8 mouse cellular contexts compared by ENCODE assay signal in the genomic region with DNA sequence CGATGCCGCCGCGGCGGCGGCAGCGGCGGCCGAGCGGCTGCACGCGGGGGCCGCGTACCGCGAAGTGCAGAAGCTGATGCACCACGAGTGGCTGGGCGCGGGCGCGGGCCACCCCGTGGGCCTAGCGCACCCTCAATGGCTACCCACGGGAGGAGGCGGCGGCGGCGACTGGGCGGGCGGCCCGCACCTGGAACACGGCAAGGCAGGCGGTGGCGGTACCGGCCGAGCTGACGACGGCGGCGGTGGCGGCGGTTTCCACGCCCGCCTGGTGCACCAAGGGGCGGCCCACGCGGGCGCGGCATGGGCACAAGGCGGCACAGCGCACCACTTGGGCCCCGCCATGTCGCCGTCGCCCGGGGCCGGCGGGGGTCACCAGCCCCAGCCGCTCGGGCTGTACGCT. TPM values are rescaled to one million over a fixed set of nuclear protein-coding genes. Genes with fewer than 3 reads are reported as not detected.
DNase-seq lines count a peak whose midpoint lies in the region; ATAC-seq and TF ChIP-seq lines count a peak whose summit lies in the region.

No protein-coding gene starts in this region.

- peak overlapping the region; percentile 63 for H3K27ac ChIP-seq in forebrain, embryonic 16.5 days (ENCODE audit: low read length)
- no peak overlapping the region for H3K27ac ChIP-seq in liver, embryonic 15.5 days (replicated peaks)

- peak; percentile 2 for ATAC-seq in Patski
- no peak for ATAC-seq in forebrain, embryonic 16.5 days
- no peak for ATAC-seq in liver, embryonic 15.5 days (ENCODE audit: insufficient read depth)

- H3K4me2 ChIP-seq in forebrain, embryonic 16.5 days (ENCODE audit: low read length): peak overlapping the region; percentile 92
- peak overlapping the region; percentile 76 for H3K4me2 ChIP-seq in liver, embryonic 15.5 days

- POLR2A ChIA-PET in Patski (lab: Charles Lee): no interaction called here

- DNase-seq in kidney, adult 18-20 months: peak; percentile 9
- no peak for DNase-seq in kidney, postnatal 14 days
- no peak for DNase-seq in Patski (ENCODE audit: low read depth, low spot score)
- no peak for DNase-seq in embryo, embryonic 10.5 days (ENCODE audit: low spot score)
- no peak for DNase-seq in layer of hippocampus, postnatal 25 days (ENCODE audit: extremely low spot score in 1 of 2, low spot score in 1 of 2)
- no peak for DNase-seq in spleen, postnatal 36 days (ENCODE audit: low spot score in 2 of 2)

- peaks cover 37% of the 10 kb centered on the region for H3K4me1 ChIP-seq in forebrain, embryonic 16.5 days (replicated peaks; ENCODE audit: control insufficient read depth, insufficient read depth, low read length)
- H3K4me1 ChIP-seq in liver, embryonic 15.5 days (replicated peaks): peaks cover 26% of the 10 kb centered on the region

- under 1% methylated on average over 49 of the region's 61 CpGs for WGBS in forebrain, embryonic 16.5 days
- WGBS in liver, embryonic 15.5 days (ENCODE audit: insufficient replicate concordance): 3% methylated on average over 57 of the region's 61 CpGs

- H3K4me3 ChIP-seq in forebrain, embryonic 16.5 days (replicated peaks; ENCODE audit: low read length): peak overlapping the region; percentile 71
- peak overlapping the region; percentile 57 for H3K4me3 ChIP-seq in liver, embryonic 15.5 days (replicated peaks)

- TF ChIP-seq CTCF in Patski (IDR thresholded peaks at IDR 0.05): no peak

- H3K9me3 ChIP-seq in forebrain, embryonic 16.5 days (ENCODE audit: control insufficient read depth, low read length): no peaks in the 10 kb centered on the region
- no peaks in the 10 kb centered on the region for H3K9me3 ChIP-seq in liver, embryonic 15.5 days (replicated peaks)

- in situ Hi-C loops in Patski (cut with MboI; ENCODE audit: low pct_unique_long_range_greater_than_20kb): loop anchor here (5.0 kb wide), 1 partner anchor 515 kb away; no protein-coding TSS in a partner anchor

- peak overlapping the region; percentile 75 for H3K9ac ChIP-seq in forebrain, embryonic 16.5 days (replicated peaks; ENCODE audit: low read depth, low read length)
- H3K9ac ChIP-seq in liver, embryonic 15.5 days: no peak overlapping the region

- peaks cover 24% of the 10 kb centered on the region for H3K27me3 ChIP-seq in Patski
- H3K27me3 ChIP-seq in forebrain, embryonic 16.5 days (replicated peaks; ENCODE audit: control insufficient read depth, insufficient read depth, low read length): peaks cover 38% of the 10 kb centered on the region
- H3K27me3 ChIP-seq in liver, embryonic 15.5 days: peaks cover 100% of the 10 kb centered on the region

- H3K36me3 ChIP-seq in forebrain, embryonic 16.5 days (ENCODE audit: control insufficient read depth, insufficient read depth): no peaks in the 10 kb centered on the region
- H3K36me3 ChIP-seq in liver, embryonic 15.5 days (replicated peaks): no peaks in the 10 kb centered on the region

- CTCF ChIA-PET in Patski (lab: Charles Lee): no interaction called here

RNA-seq across cellular contexts. Expression of a gene that starts 1.2 kb away (rescaled TPM):
- polyA plus RNA-seq in Patski (2021): 0.24 TPM
- 20.9 and 22.7 TPM in 2 replicates for polyA plus RNA-seq in forebrain, embryonic 16.5 days (2015; fragmentation: Nextera tagmentation; extraction: Ambion mirVana)
- polyA plus RNA-seq in liver, embryonic 15.5 days (2015; fragmentation: Nextera tagmentation; extraction: Ambion mirVana): not detected in 2 replicates
- 10 to 100 TPM; 46.3 to 49.8 TPM for total RNA-seq in layer of hippocampus, postnatal 25 days (2021)

RNA-seq across cellular contexts. Expression of a gene that starts 35.6 kb away (rescaled TPM):
- polyA plus RNA-seq in Patski (2021): 40.6 TPM
- 42.1 and 48.3 TPM in 2 replicates for polyA plus RNA-seq in forebrain, embryonic 16.5 days (2015; fragmentation: Nextera tagmentation; extraction: Ambion mirVana)
- polyA plus RNA-seq in liver, embryonic 15.5 days (2015; fragmentation: Nextera tagmentation; extraction: Ambion mirVana): 18.9 and 23.4 TPM in 2 replicates
- 10 to 100 TPM; 15.1 to 16.6 TPM for total RNA-seq in layer of hippocampus, postnatal 25 days (2021)

RNA-seq across cellular contexts. Expression of a gene that starts 42.7 kb away (rescaled TPM):
- polyA plus RNA-seq in Patski (2021): 35.5 TPM
- polyA plus RNA-seq in forebrain, embryonic 16.5 days (2015; fragmentation: Nextera tagmentation; extraction: Ambion mirVana): 1.9 and 2.3 TPM in 2 replicates
- polyA plus RNA-seq in liver, embryonic 15.5 days (2015; fragmentation: Nextera tagmentation; extraction: Ambion mirVana): 1.9 and 2.1 TPM in 2 replicates
- total RNA-seq in layer of hippocampus, postnatal 25 days (2021): 1 to 10 TPM; 2.3 to 2.8 TPM

RNA-seq across cellular contexts. Expression of a gene that starts 47.2 kb away (rescaled TPM):
- not detected for polyA plus RNA-seq in Patski (2021)
- polyA plus RNA-seq in forebrain, embryonic 16.5 days (2015; fragmentation: Nextera tagmentation; extraction: Ambion mirVana): 1.1 and 1.7 TPM in 2 replicates
- not detected in 2 replicates for polyA plus RNA-seq in liver, embryonic 15.5 days (2015; fragmentation: Nextera tagmentation; extraction: Ambion mirVana)
- total RNA-seq in layer of hippocampus, postnatal 25 days (2021): 1 to 10 TPM in 1 of 2 experiments, not detected in 1; 1.6 TPM

RNA-seq across cellular contexts. Expression of a gene that starts 56.8 kb away (rescaled TPM):
- polyA plus RNA-seq in Patski (2021): 59.3 TPM
- 128 and 129 TPM in 2 replicates for polyA plus RNA-seq in forebrain, embryonic 16.5 days (2015; fragmentation: Nextera tagmentation; extraction: Ambion mirVana)
- 53.9 and 58.2 TPM in 2 replicates for polyA plus RNA-seq in liver, embryonic 15.5 days (2015; fragmentation: Nextera tagmentation; extraction: Ambion mirVana)
- 10 to 100 TPM; 34.6 to 34.8 TPM for total RNA-seq in layer of hippocampus, postnatal 25 days (2021)

Comparison
In these comparisons a context has a peak if more than half of its experiments do, and no peak if none do; other contexts are left out.
1. RNA of a gene that starts 1.2 kb away (polyA plus RNA-seq): 20.9 to 22.7 TPM in forebrain, embryonic 16.5 days; 0.24 TPM in Patski (single experiment) and not detected in liver, embryonic 15.5 days; every median in the first group is over 10 times any median in the second.
2. RNA of a gene that starts 42.7 kb away (polyA plus RNA-seq): 35.5 TPM in Patski (single experiment); 1.9 to 2.1 TPM in liver, embryonic 15.5 days and 1.9 to 2.3 TPM in forebrain, embryonic 16.5 days; every median in the first group is over 10 times any median in the second.